Mouse (Mus musculus) lung, embryonic 15.5 days (tissue): Measurements from ENCODE around the gene Cacna1d. TPM values are rescaled to one million over a fixed set of nuclear protein-coding genes. Genes with fewer than 3 reads are reported as not detected.

ENCODE experiments used
- ATAC-seq: fragments of 200-750 bp; cut with Nextera tagmentation; 2 replicates; pipeline ENCODE4 v1.8.0; 2017; ENCODE audit warnings: moderate number of reproducible peaks, borderline replicate concordance; ENCODE audit not compliant: low FRiP score, low TSS enrichment; ENCODE audit errors: extremely low read depth
- H3K27ac ChIP-seq: fragments of 300-500 bp; sonication (generic); 2 replicates; pipeline ENCODE4 v1.5.1; 2015; ENCODE audit warnings: moderate library complexity, mild to moderate bottlenecking, inconsistent platforms
- H3K27me3 ChIP-seq: fragments of 300-500 bp; sonication (generic); 2 replicates; pipeline ENCODE4 v1.6.1; 2015; ENCODE audit warnings: inconsistent platforms
- H3K36me3 ChIP-seq: fragments of 300-500 bp; sonication (generic); 2 replicates; pipeline ENCODE4 v1.6.1; 2015; ENCODE audit warnings: inconsistent platforms
- H3K4me1 ChIP-seq: fragments of 300-500 bp; sonication (generic); 2 replicates; pipeline ENCODE4 v1.6.1; 2015; ENCODE audit warnings: inconsistent platforms
- H3K4me2 ChIP-seq: fragments of 300-500 bp; sonication (generic); 2 replicates; pipeline ENCODE4 v1.6.1; 2015; ENCODE audit warnings: inconsistent platforms, mild to moderate bottlenecking, moderate library complexity
- H3K4me3 ChIP-seq: fragments of 300-500 bp; sonication (generic); 2 replicates; pipeline ENCODE4 v1.5.1; 2015; ENCODE audit warnings: mild to moderate bottlenecking, inconsistent platforms
- H3K9ac ChIP-seq: fragments of 300-500 bp; sonication (generic); 2 replicates; pipeline ENCODE4 v1.6.1; 2015; ENCODE audit warnings: inconsistent platforms
- H3K9me3 ChIP-seq: fragments of 300-500 bp; sonication (generic); 2 replicates; pipeline ENCODE4 v1.6.1; 2016; ENCODE audit warnings: inconsistent platforms
- WGBS: fragments of 180-500 bp; shearing (Covaris S2); methylation state at CpG from one replicate; pipeline ENCODE4 v1.1.7; 2015; 5-methylcytosine and 5-hydroxymethylcytosine counted together
- polyA plus RNA-seq: library from polyadenylated mRNA; unstranded; fragments of >200 nt; fragmentation: Nextera tagmentation; extraction: Ambion mirVana; gene quantifications from 2 replicates; pipeline ENCODE4 v1.2.1, GENCODE M21; 2015

Cacna1d gene
- polyA plus RNA-seq, 1 experiment from 2014 or later: 8.9 TPM

GRCm38 (mm10) chr14:30185616-30186274, 305.5 kb downstream of the Cacna1d start:
- Histone ChIP-seq H3K27me3 (no peaks in the 10 kb centered on the region), H3K4me1 (no peaks in the 10 kb centered on the region; the same call in 1 of the 2 replicates), H3K27ac (no peak overlapping the region), H3K36me3 (no peaks in the 10 kb centered on the region), H3K9me3 (no peaks in the 10 kb centered on the region), H3K4me3 (no peak overlapping the region), H3K4me2 (no peak overlapping the region), H3K9ac (no peak overlapping the region)
- no peak for ATAC-seq
- WGBS: 73% methylated on average over 6 of the region's 6 CpGs

- Histone ChIP-seq H3K9me3 (no peaks in the 10 kb centered on the region), H3K4me3 (no peak overlapping the region), H3K27me3 (no peaks in the 10 kb centered on the region), H3K4me2 (no peak overlapping the region), H3K27ac (0 out of 2 replicates have a peak overlapping the region, but pooled peaks have one; percentile 7), H3K4me1 (no peaks in the 10 kb centered on the region; the same call in 1 of the 2 replicates), H3K36me3 (no peaks in the 10 kb centered on the region), H3K9ac (no peak overlapping the region)
- ATAC-seq: no peak
- 49% methylated on average over 13 of the region's 13 CpGs for WGBS
These were observed 306.7 kb downstream of the Cacna1d start for GRCm38 (mm10) chr14:30184445-30185152.

GRCm38 (mm10) chr14:30184013-30184412, 307.2 kb downstream of the Cacna1d start:
- H3K36me3 ChIP-seq: no peaks in the 10 kb centered on the region
- H3K9ac ChIP-seq: no peak overlapping the region
- ATAC-seq: no peak
- no peak overlapping the region for H3K27ac ChIP-seq
- H3K4me2 ChIP-seq: no peak overlapping the region
- no peaks in the 10 kb centered on the region for H3K27me3 ChIP-seq
- no peaks in the 10 kb centered on the region; the same call in 1 of the 2 replicates for H3K4me1 ChIP-seq
- H3K4me3 ChIP-seq: no peak overlapping the region
- 73% methylated on average over 5 of the region's 5 CpGs for WGBS
- no peaks in the 10 kb centered on the region for H3K9me3 ChIP-seq

GRCm38 (mm10) chr14:30182624-30183524, 308.4 kb downstream of the Cacna1d start:
- H3K9ac ChIP-seq: no peak overlapping the region
- 84% methylated on average over 18 of the region's 18 CpGs for WGBS
- H3K27ac ChIP-seq: no peak overlapping the region
- H3K27me3 ChIP-seq: no peaks in the 10 kb centered on the region
- ATAC-seq: no peak
- H3K4me3 ChIP-seq: no peak overlapping the region
- H3K9me3 ChIP-seq: no peaks in the 10 kb centered on the region
- H3K4me2 ChIP-seq: no peak overlapping the region
- H3K36me3 ChIP-seq: no peaks in the 10 kb centered on the region
- peaks cover 7% of the 10 kb centered on the region for H3K4me1 ChIP-seq

- Histone ChIP-seq H3K27me3 (no peaks in the 10 kb centered on the region), H3K4me2 (no peak overlapping the region), H3K4me1 (peaks cover 8% of the 10 kb centered on the region), H3K9ac (no peak overlapping the region), H3K9me3 (no peaks in the 10 kb centered on the region), H3K36me3 (no peaks in the 10 kb centered on the region), H3K4me3 (no peak overlapping the region), H3K27ac (0 out of 2 replicates have a peak overlapping the region, but pooled peaks have one; percentile 31)
- WGBS: 82% methylated on average over 4 of the region's 4 CpGs
- peak; percentile 27; the same call in 1 of the 2 replicates for ATAC-seq
These were observed 312.9 kb downstream of the Cacna1d start for GRCm38 (mm10) chr14:30178306-30178705.

- WGBS: 11% methylated on average over 5 of the region's 5 CpGs
These were observed 313.4 kb downstream of the Cacna1d start for GRCm38 (mm10) chr14:30177850-30178249.

GRCm38 (mm10) chr14:30175362-30175761, 315.9 kb downstream of the Cacna1d start:
- 58% methylated on average over 3 of the region's 3 CpGs for WGBS
- ATAC-seq: no peak
- Histone ChIP-seq H3K4me2 (no peak overlapping the region), H3K4me1 (peaks cover 8% of the 10 kb centered on the region), H3K9ac (no peak overlapping the region), H3K4me3 (no peak overlapping the region), H3K27ac (no peak overlapping the region), H3K36me3 (no peaks in the 10 kb centered on the region), H3K27me3 (no peaks in the 10 kb centered on the region), H3K9me3 (no peaks in the 10 kb centered on the region)

More at GRCm38 (mm10) chr14:30177850-30178249, 313.4 kb downstream of the Cacna1d start:
- Histone ChIP-seq H3K27me3 (no peaks in the 10 kb centered on the region), H3K36me3 (no peaks in the 10 kb centered on the region), H3K4me2 (no peak overlapping the region), H3K27ac (0 out of 2 replicates have a peak overlapping the region, but pooled peaks have one; percentile 31), H3K9ac (no peak overlapping the region), H3K9me3 (no peaks in the 10 kb centered on the region), H3K4me3 (no peak overlapping the region), H3K4me1 (peaks cover 8% of the 10 kb centered on the region)
- peak; percentile 62; the same call in 1 of the 2 replicates for ATAC-seq

GRCm38 (mm10) chr14:30172821-30173755, 318.2 kb downstream of the Cacna1d start:
- H3K27ac ChIP-seq: no peak overlapping the region
- no peaks in the 10 kb centered on the region for H3K27me3 ChIP-seq
- ATAC-seq: no peak
- no peak overlapping the region for H3K4me2 ChIP-seq
- no peak overlapping the region for H3K9ac ChIP-seq
- H3K4me1 ChIP-seq: peaks cover 4% of the 10 kb centered on the region
- H3K4me3 ChIP-seq: no peak overlapping the region
- H3K9me3 ChIP-seq: no peaks in the 10 kb centered on the region
- WGBS: 73% methylated on average over 12 of the region's 12 CpGs
- no peaks in the 10 kb centered on the region for H3K36me3 ChIP-seq

GRCm38 (mm10) chr14:30171593-30171992, 319.7 kb downstream of the Cacna1d start:
- no peak overlapping the region for H3K27ac ChIP-seq
- ATAC-seq: no peak
- H3K4me1 ChIP-seq: no peaks in the 10 kb centered on the region
- H3K4me2 ChIP-seq: no peak overlapping the region
- no peak overlapping the region for H3K4me3 ChIP-seq
- H3K9me3 ChIP-seq: no peaks in the 10 kb centered on the region
- H3K36me3 ChIP-seq: no peaks in the 10 kb centered on the region
- no peaks in the 10 kb centered on the region for H3K27me3 ChIP-seq
- no peak overlapping the region for H3K9ac ChIP-seq
- WGBS: 83% methylated on average over 6 of the region's 6 CpGs

- no peak overlapping the region for H3K4me3 ChIP-seq
- WGBS: 58% methylated on average over 6 of the region's 6 CpGs
- H3K36me3 ChIP-seq: no peaks in the 10 kb centered on the region
- no peak overlapping the region for H3K9ac ChIP-seq
- H3K4me1 ChIP-seq: no peaks in the 10 kb centered on the region
- no peaks in the 10 kb centered on the region for H3K9me3 ChIP-seq
- no peak for ATAC-seq
- H3K27me3 ChIP-seq: no peaks in the 10 kb centered on the region
- no peak overlapping the region for H3K27ac ChIP-seq
- no peak overlapping the region for H3K4me2 ChIP-seq
These were observed 320.2 kb downstream of the Cacna1d start for GRCm38 (mm10) chr14:30171008-30171407.

GRCm38 (mm10) chr14:30169455-30169854, 321.8 kb downstream of the Cacna1d start:
- no peak overlapping the region for H3K9ac ChIP-seq
- H3K9me3 ChIP-seq: no peaks in the 10 kb centered on the region
- 49% methylated on average over 5 of the region's 5 CpGs for WGBS
- no peaks in the 10 kb centered on the region for H3K36me3 ChIP-seq
- H3K4me3 ChIP-seq: no peak overlapping the region
- no peak overlapping the region for H3K4me2 ChIP-seq
- ATAC-seq: no peak
- no peak overlapping the region for H3K27ac ChIP-seq
- H3K4me1 ChIP-seq: no peaks in the 10 kb centered on the region
- H3K27me3 ChIP-seq: no peaks in the 10 kb centered on the region
